8 mouse cellular contexts compared by ENCODE assay signal in genomic region chr7:110156712-110157260, GRCm38 (mm10). TPM values are rescaled to one million over a fixed set of nuclear protein-coding genes. Genes with fewer than 3 reads are reported as not detected.
DNase-seq lines count a peak whose midpoint lies in the region; ATAC-seq lines count a peak whose summit lies in the region.

No protein-coding gene starts in this region.

- H3K36me3 ChIP-seq in heart, embryonic 13.5 days, result no peaks in the 10 kb centered on the region
- H3K36me3 ChIP-seq in liver, embryonic 15.5 days (replicated peaks), result no peaks in the 10 kb centered on the region

- H3K9me3 ChIP-seq in heart, embryonic 13.5 days, result no peaks in the 10 kb centered on the region
- no peaks in the 10 kb centered on the region for H3K9me3 ChIP-seq in liver, embryonic 15.5 days (replicated peaks)

- peak overlapping the region; percentile 67 for H3K9ac ChIP-seq in heart, embryonic 13.5 days
- no peak overlapping the region for H3K9ac ChIP-seq in liver, embryonic 15.5 days

- H3K27me3 ChIP-seq in heart, embryonic 13.5 days (replicated peaks), result no peaks in the 10 kb centered on the region
- no peaks in the 10 kb centered on the region for H3K27me3 ChIP-seq in liver, embryonic 15.5 days

- peak overlapping the region; percentile 56 for H3K4me2 ChIP-seq in heart, embryonic 13.5 days
- peak overlapping the region; percentile 41 for H3K4me2 ChIP-seq in liver, embryonic 15.5 days

- peaks cover 35% of the 10 kb centered on the region for H3K4me1 ChIP-seq in heart, embryonic 13.5 days
- H3K4me1 ChIP-seq in liver, embryonic 15.5 days (replicated peaks), result peaks cover 19% of the 10 kb centered on the region

- peak overlapping the region; percentile 3; the same call in 1 of the 2 replicates for H3K4me3 ChIP-seq in heart, embryonic 13.5 days
- H3K4me3 ChIP-seq in liver, embryonic 15.5 days (replicated peaks), result no peak overlapping the region

- ATAC-seq in heart, embryonic 13.5 days (ENCODE audit: extremely low read depth, insufficient number of reproducible peaks, low FRiP score, low TSS enrichment), result peak; percentile 77; the same call in 1 of the 2 replicates
- peak; percentile 67 for ATAC-seq in liver, embryonic 15.5 days (ENCODE audit: insufficient read depth)

- H3K27ac ChIP-seq in heart, embryonic 13.5 days (replicated peaks), result peak overlapping the region; percentile 96
- H3K27ac ChIP-seq in liver, embryonic 15.5 days (replicated peaks), result no peak overlapping the region

- DNase-seq in thymus, postnatal 4 days, result peak; percentile 26
- DNase-seq in thymus, adult 18-20 months, result no peak
- DNase-seq in testis, postnatal 10 days (ENCODE audit: low spot score), result peak; percentile 64
- no peak for DNase-seq in T-cell, adult 2 months (ENCODE audit: low spot score)
- no peak for DNase-seq in cerebellum, adult 11-12 months
- no peak for DNase-seq in urinary bladder, adult 18-20 months (ENCODE audit: low spot score in 2 of 2)

- whole genome bisulfite sequencing in heart, embryonic 13.5 days, result 7% methylated on average over 4 of the region's 4 CpGs
- WGBS in liver, embryonic 15.5 days (ENCODE audit: insufficient replicate concordance), result 17% methylated on average over 4 of the region's 4 CpGs

RNA-seq across cellular contexts. Expression of gene Wee1, which starts 34.9 kb away (rescaled TPM):
- polyA plus RNA-seq in heart, embryonic 13.5 days (2015; fragmentation: Nextera tagmentation; extraction: Ambion mirVana), result 21.8 and 23.7 TPM in 2 replicates
- polyA plus RNA-seq in liver, embryonic 15.5 days (2015; fragmentation: Nextera tagmentation; extraction: Ambion mirVana), result 9.0 and 9.1 TPM in 2 replicates

Comparison
In these comparisons a context has a peak if more than half of its experiments do, and no peak if none do; other contexts are left out.
1. DNase-seq: peak in thymus, postnatal 4 days (single experiment) and testis, postnatal 10 days (single experiment); none in thymus, adult 18-20 months (0 of 2), T-cell, adult 2 months (single experiment), cerebellum, adult 11-12 months (single experiment) and urinary bladder, adult 18-20 months (0 of 2).